Mouse (Mus musculus): ENCODE results near the gene Apln.

DNA sequence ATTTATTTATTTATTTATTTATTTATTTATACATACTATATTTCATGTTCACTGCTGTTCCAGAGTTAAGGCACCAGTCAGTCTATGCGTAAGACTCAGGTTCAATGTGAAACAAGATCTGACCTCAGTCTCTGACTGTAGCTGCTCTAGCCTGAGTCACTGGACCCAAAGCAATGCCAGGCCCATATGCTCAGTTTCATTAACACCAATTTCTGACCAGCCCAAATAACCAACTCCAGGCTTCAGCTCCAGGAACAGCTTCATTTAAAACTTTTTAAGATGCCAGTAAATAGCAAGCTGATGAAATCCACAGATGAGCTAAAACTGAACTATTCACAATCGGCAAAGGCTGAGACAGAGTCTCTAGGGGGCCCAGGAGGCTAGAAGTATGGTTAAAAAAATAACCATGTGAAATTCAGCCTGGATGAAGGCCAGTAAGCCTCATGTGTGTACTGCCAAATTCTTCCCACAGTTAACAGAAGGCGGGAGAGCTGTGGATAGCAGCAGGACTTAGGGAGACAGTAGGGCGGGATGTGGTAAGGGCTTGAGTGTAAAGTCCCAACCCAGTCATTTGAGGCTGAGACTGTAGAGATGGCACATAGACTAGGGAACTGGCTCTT is 42.3 kb upstream of the Apln start:
- no peak for TF ChIP-seq CTCF (IDR thresholded peaks at IDR 0.05; ENCODE audit: low read depth, low read length)
- no peak for TF ChIP-seq POLR2A (IDR thresholded peaks at IDR 0.05; ENCODE audit: extremely low read depth, insufficient read depth, low read length)
